Mouse (Mus musculus) intestine, postnatal 0 days (tissue): Measurements from ENCODE around the gene Pold1. TPM values are rescaled to one million over a fixed set of nuclear protein-coding genes. Genes with fewer than 3 reads are reported as not detected.

Experiments used
- ATAC-seq: fragments of 200-750 bp; cut with Nextera tagmentation; 2 replicates; pipeline ENCODE4 v1.8.0; 2017; ENCODE audit warnings: mild to moderate bottlenecking, moderate TSS enrichment, moderate library complexity
- H3K27ac ChIP-seq: fragments of 300-500 bp; sonication (generic); 2 replicates; pipeline ENCODE4 v1.5.1; 2014; ENCODE audit warnings: mild to moderate bottlenecking, low read depth, low read length, moderate library complexity
- H3K27me3 ChIP-seq: fragments of 300-500 bp; sonication (generic); replicated peaks from 2 replicates; pipeline ENCODE4 v1.6.1; 2014; ENCODE audit warnings: low read length, mixed read lengths; ENCODE audit not compliant: control insufficient read depth, insufficient read depth
- H3K36me3 ChIP-seq: fragments of 300-500 bp; sonication (generic); 2 replicates; pipeline ENCODE4 v1.6.1; 2014; ENCODE audit warnings: mild to moderate bottlenecking, moderate library complexity; ENCODE audit not compliant: control insufficient read depth, insufficient read depth
- H3K4me1 ChIP-seq: fragments of 300-500 bp; sonication (generic); replicated peaks from 2 replicates; pipeline ENCODE4 v1.6.1; 2014; ENCODE audit warnings: antibody characterized with exemption, low read length, mixed read lengths; ENCODE audit not compliant: control insufficient read depth, insufficient read depth
- H3K4me2 ChIP-seq: fragments of 300-500 bp; sonication (generic); replicated peaks from 2 replicates; pipeline ENCODE4 v1.6.1; 2014; ENCODE audit warnings: low read depth, mild to moderate bottlenecking, moderate library complexity
- H3K4me3 ChIP-seq: fragments of 300-500 bp; sonication (generic); 2 replicates; pipeline ENCODE4 v1.5.1; 2014; ENCODE audit warnings: low read depth, low read length
- H3K9ac ChIP-seq: fragments of 300-500 bp; sonication (generic); 2 replicates; pipeline ENCODE4 v1.6.1; 2014; ENCODE audit warnings: mild to moderate bottlenecking, low read depth, low read length
- H3K9me3 ChIP-seq: fragments of 300-500 bp; sonication (generic); 2 replicates; pipeline ENCODE4 v1.6.1; 2016; ENCODE audit warnings: mixed run types; ENCODE audit not compliant: control insufficient read depth
- CTCF ChIP-seq: sonication (generic); IDR thresholded peaks from 2 replicates; pipeline ENCODE4 v1.5.1; 2016; ENCODE audit warnings: low read depth, mild to moderate bottlenecking, control low read depth, antibody characterized with exemption, moderate library complexity
- WGBS: fragments of 180-500 bp; shearing (Covaris S2); extraction: QIAGEN DNeasy Blood & Tissue Kit; methylation state at CpG from one replicate; pipeline ENCODE4 v1.1.7; 2014; 5-methylcytosine and 5-hydroxymethylcytosine counted together
- polyA plus RNA-seq: library from polyadenylated mRNA; unstranded; fragments of >200 nt; fragmentation: Nextera tagmentation; extraction: Ambion mirVana; gene quantifications from 2 replicates; pipeline ENCODE4 v1.2.1, GENCODE M21; 2015

Pold1 gene
- polyA plus RNA-seq, 1 experiment from 2014 or later: 16.8 TPM

GRCm38 (mm10) chr7:44546274-44546673, 2.4 kb downstream of the Pold1 start:
- H3K27me3 ChIP-seq: no peaks in the 10 kb centered on the region
- H3K27ac ChIP-seq: no peak overlapping the region
- peaks cover 36% of the 10 kb centered on the region for H3K36me3 ChIP-seq
- WGBS: 96% methylated on average over 3 of the region's 3 CpGs
- H3K9me3 ChIP-seq: no peaks in the 10 kb centered on the region
- no peak for TF ChIP-seq CTCF
- no peak for ATAC-seq
- H3K4me1 ChIP-seq: no peaks in the 10 kb centered on the region
- no peak overlapping the region for H3K9ac ChIP-seq
- no peak overlapping the region for H3K4me3 ChIP-seq
- no peak overlapping the region for H3K4me2 ChIP-seq

GRCm38 (mm10) chr7:44543071-44543470, 5.6 kb downstream of the Pold1 start:
- Histone ChIP-seq H3K4me2 (no peak overlapping the region), H3K9me3 (no peaks in the 10 kb centered on the region), H3K9ac (no peak overlapping the region), H3K36me3 (peaks cover 48% of the 10 kb centered on the region), H3K27me3 (no peaks in the 10 kb centered on the region), H3K4me1 (no peaks in the 10 kb centered on the region), H3K4me3 (no peak overlapping the region), H3K27ac (no peak overlapping the region)
- TF ChIP-seq CTCF: no peak
- no peak for ATAC-seq
- WGBS: 81% methylated on average over 12 of the region's 12 CpGs

- Histone ChIP-seq H3K27me3 (no peaks in the 10 kb centered on the region), H3K36me3 (peaks cover 53% of the 10 kb centered on the region), H3K4me2 (no peak overlapping the region), H3K9me3 (no peaks in the 10 kb centered on the region), H3K9ac (no peak overlapping the region), H3K27ac (no peak overlapping the region; the same call in 1 of the 2 replicates), H3K4me3 (no peak overlapping the region), H3K4me1 (no peaks in the 10 kb centered on the region)
- ATAC-seq: no peak
- WGBS: 94% methylated on average over 11 of the region's 11 CpGs
- no peak for TF ChIP-seq CTCF
Measured at GRCm38 (mm10) chr7:44542555-44542954, 6.1 kb downstream of the Pold1 start.

GRCm38 (mm10) chr7:44538756-44539624, 9.7 kb downstream of the Pold1 start:
- Histone ChIP-seq H3K36me3 (peaks cover 71% of the 10 kb centered on the region), H3K27ac (no peak overlapping the region), H3K4me3 (no peak overlapping the region), H3K4me1 (no peaks in the 10 kb centered on the region), H3K27me3 (no peaks in the 10 kb centered on the region), H3K4me2 (no peak overlapping the region), H3K9ac (no peak overlapping the region), H3K9me3 (no peaks in the 10 kb centered on the region)
- 91% methylated on average over 41 of the region's 41 CpGs for WGBS
- no peak for ATAC-seq
- 0 out of 2 replicates have a peak, but pooled peaks have one; percentile 4 for TF ChIP-seq CTCF

GRCm38 (mm10) chr7:44537496-44537895, 11.2 kb downstream of the Pold1 start:
- Histone ChIP-seq H3K4me1 (no peaks in the 10 kb centered on the region), H3K27ac (no peak overlapping the region), H3K36me3 (peaks cover 65% of the 10 kb centered on the region), H3K4me2 (no peak overlapping the region), H3K4me3 (no peak overlapping the region), H3K27me3 (no peaks in the 10 kb centered on the region), H3K9me3 (no peaks in the 10 kb centered on the region), H3K9ac (no peak overlapping the region)
- WGBS: 89% methylated on average over 13 of the region's 13 CpGs
- TF ChIP-seq CTCF: no peak
- no peak for ATAC-seq

- TF ChIP-seq CTCF: no peak
- Histone ChIP-seq H3K9ac (no peak overlapping the region), H3K4me3 (no peak overlapping the region), H3K4me1 (no peaks in the 10 kb centered on the region), H3K9me3 (no peaks in the 10 kb centered on the region), H3K27ac (no peak overlapping the region), H3K27me3 (no peaks in the 10 kb centered on the region), H3K4me2 (no peak overlapping the region), H3K36me3 (peaks cover 60% of the 10 kb centered on the region)
- no peak for ATAC-seq
- WGBS: 72% methylated on average over 7 of the region's 7 CpGs
Measured at GRCm38 (mm10) chr7:44537009-44537408, 11.6 kb downstream of the Pold1 start.
